Mouse (Mus musculus): ENCODE measurements around the gene Entr1.

GRCm38 (mm10) chr2:26360772-26361171 is 28.3 kb downstream of the Entr1 start, which contains the start of gene Card9:
- TF ChIP-seq EP300 (IDR thresholded peaks at IDR 0.05) (no peak), CTCF (IDR thresholded peaks at IDR 0.05) (no peak)

Measured in lung, postnatal 0 days (tissue).